Mouse (Mus musculus) left cerebral cortex, postnatal 4 days (tissue): Measurements from ENCODE around the gene Gm3409. TPM values are rescaled to one million over a fixed set of nuclear protein-coding genes. Genes with fewer than 3 reads are reported as not detected.

Source experiments
- total RNA-seq, 2 experiments: library from RNA; stranded (reverse); gene quantifications; 2 replicates each; pipeline ENCODE4 v1.2.3; 2021

The Gm3409 gene
- total RNA-seq, 2 experiments from 2014 or later, result not detected

Other genes starting within 250 kb of the Gm3409 start
- gene Wasf3, start 152.7 kb upstream of the Gm3409 start, total RNA-seq, result 10 to 100 TPM; 64.9 to 66.0 TPM
- not detected for gene Gm6408, start 55.7 kb upstream of the Gm3409 start, total RNA-seq
- gene Gm6370, start 46.3 kb upstream of the Gm3409 start, total RNA-seq, result not detected
- gene 4930449I24Rik, start 35.2 kb upstream of the Gm3409 start, total RNA-seq, result not detected
- gene Gm3402, start 23.5 kb upstream of the Gm3409 start, total RNA-seq, result not detected
- not detected for gene Gm3404, start 11.8 kb upstream of the Gm3409 start, total RNA-seq
- gene Gm3415, start 18.5 kb downstream of the Gm3409 start, total RNA-seq, result not detected
- 10 to 100 TPM; 53.2 to 57.0 TPM for gene Gpr12, start 47.6 kb downstream of the Gm3409 start, total RNA-seq